Mouse (Mus musculus) hindbrain, embryonic 16.5 days (tissue): ENCODE measurements around the gene Nav2. TPM values are rescaled to one million over a fixed set of nuclear protein-coding genes. Genes with fewer than 3 reads are reported as not detected.

Experiments used
- ATAC-seq: fragments of 200-750 bp; cut with Nextera tagmentation; 2 replicates; pipeline ENCODE4 v1.8.0; 2017; ENCODE audit warnings: moderate TSS enrichment, moderate library complexity
- H3K27ac ChIP-seq: fragments of 300-500 bp; sonication (generic); 2 replicates; pipeline ENCODE4 v1.5.1; 2014; ENCODE audit warnings: low read depth, mild to moderate bottlenecking, control low read depth, low read length, moderate library complexity
- H3K27me3 ChIP-seq: fragments of 300-500 bp; sonication (generic); replicated peaks from 2 replicates; pipeline ENCODE4 v1.6.1; 2014; ENCODE audit warnings: low read length; ENCODE audit not compliant: control insufficient read depth, insufficient read depth
- H3K36me3 ChIP-seq: fragments of 300-500 bp; sonication (generic); 2 replicates; pipeline ENCODE4 v1.6.1; 2014; ENCODE audit warnings: mild to moderate bottlenecking, low read length, moderate library complexity, mixed read lengths; ENCODE audit not compliant: control insufficient read depth, insufficient read depth
- H3K4me1 ChIP-seq: fragments of 300-500 bp; sonication (generic); 2 replicates; pipeline ENCODE4 v1.6.1; 2014; ENCODE audit warnings: low read depth, low read length; ENCODE audit not compliant: control insufficient read depth, insufficient read depth
- H3K4me2 ChIP-seq: fragments of 300-500 bp; sonication (generic); 2 replicates; pipeline ENCODE4 v1.6.1; 2014; ENCODE audit warnings: mild to moderate bottlenecking, low read length, control low read depth, moderate library complexity
- H3K4me3 ChIP-seq: fragments of 300-500 bp; sonication (generic); 2 replicates; pipeline ENCODE4 v1.5.1; 2014; ENCODE audit warnings: mild to moderate bottlenecking, low read length, control low read depth, moderate library complexity
- H3K9ac ChIP-seq: fragments of 300-500 bp; sonication (generic); 2 replicates; pipeline ENCODE4 v1.6.1; 2014; ENCODE audit warnings: low read depth, mild to moderate bottlenecking, control low read depth, low read length, moderate library complexity
- H3K9me3 ChIP-seq: fragments of 300-500 bp; sonication (generic); 2 replicates; pipeline ENCODE4 v1.6.1; 2014; ENCODE audit warnings: mild to moderate bottlenecking, low read length, moderate library complexity; ENCODE audit not compliant: control insufficient read depth
- WGBS: fragments of 180-500 bp; shearing (Covaris S2); extraction: QIAGEN DNeasy Blood & Tissue Kit; methylation state at CpG from one replicate; pipeline ENCODE4 v1.1.7; 2014; 5-methylcytosine and 5-hydroxymethylcytosine counted together
- polyA plus RNA-seq: library from polyadenylated mRNA; unstranded; fragments of >200 nt; fragmentation: Nextera tagmentation; extraction: Ambion mirVana; gene quantifications from 2 replicates; pipeline ENCODE4 v1.2.1, GENCODE M21; 2015

The Nav2 gene
- polyA plus RNA-seq, 1 experiment from 2014 or later, result 27.9 TPM

GRCm38 (mm10) chr7:49241229-49241751 is 332.8 kb downstream of the Nav2 start:
- H3K36me3 ChIP-seq, result no peaks in the 10 kb centered on the region
- H3K27me3 ChIP-seq, result no peaks in the 10 kb centered on the region
- H3K9ac ChIP-seq, result no peak overlapping the region
- no peak overlapping the region for H3K27ac ChIP-seq
- H3K4me2 ChIP-seq, result no peak overlapping the region
- H3K4me1 ChIP-seq, result peaks cover 3% of the 10 kb centered on the region
- H3K9me3 ChIP-seq, result no peaks in the 10 kb centered on the region
- H3K4me3 ChIP-seq, result no peak overlapping the region
- WGBS, result 57% methylated on average over 3 of the region's 3 CpGs
- no peak for ATAC-seq

- peaks cover 10% of the 10 kb centered on the region for H3K4me1 ChIP-seq
- H3K4me3 ChIP-seq, result no peak overlapping the region
- no peak for ATAC-seq
Measured at GRCm38 (mm10) chr7:49242261-49242660, 333.7 kb downstream of the Nav2 start.

GRCm38 (mm10) chr7:49243079-49243478 is 334.6 kb downstream of the Nav2 start:
- Histone ChIP-seq H3K27ac (no peak overlapping the region), H3K4me1 (peaks cover 19% of the 10 kb centered on the region), H3K4me3 (no peak overlapping the region), H3K36me3 (no peaks in the 10 kb centered on the region), H3K9me3 (no peaks in the 10 kb centered on the region), H3K4me2 (no peak overlapping the region), H3K9ac (no peak overlapping the region), H3K27me3 (no peaks in the 10 kb centered on the region)
- 91% methylated on average over 4 of the region's 4 CpGs for WGBS
- ATAC-seq, result no peak

More at GRCm38 (mm10) chr7:49242261-49242660, 333.7 kb downstream of the Nav2 start:
- WGBS, result 48% methylated on average over 5 of the region's 5 CpGs
- no peak overlapping the region for H3K27ac ChIP-seq
- H3K36me3 ChIP-seq, result no peaks in the 10 kb centered on the region
- H3K27me3 ChIP-seq, result no peaks in the 10 kb centered on the region
- H3K4me2 ChIP-seq, result no peak overlapping the region
- H3K9me3 ChIP-seq, result no peaks in the 10 kb centered on the region
- H3K9ac ChIP-seq, result no peak overlapping the region

GRCm38 (mm10) chr7:49245537-49246239 is 337.2 kb downstream of the Nav2 start:
- no peaks in the 10 kb centered on the region for H3K36me3 ChIP-seq
- ATAC-seq, result peak; percentile 96
- peaks cover 42% of the 10 kb centered on the region for H3K4me1 ChIP-seq
- H3K4me2 ChIP-seq, result peak overlapping the region; percentile 86
- peak overlapping the region; percentile 86 for H3K27ac ChIP-seq
- peak overlapping the region; percentile 75 for H3K9ac ChIP-seq
- H3K27me3 ChIP-seq, result no peaks in the 10 kb centered on the region
- WGBS, result under 1% methylated on average over 68 of the region's 68 CpGs
- no peaks in the 10 kb centered on the region for H3K9me3 ChIP-seq
- peak overlapping the region; percentile 66 for H3K4me3 ChIP-seq

- ATAC-seq, result no peak
Measured at GRCm38 (mm10) chr7:49246240-49246578, 337.7 kb downstream of the Nav2 start.

GRCm38 (mm10) chr7:49246584-49247481 is 338.3 kb downstream of the Nav2 start:
- Histone ChIP-seq H3K4me2 (peak overlapping the region; percentile 86), H3K9me3 (no peaks in the 10 kb centered on the region), H3K4me3 (peak overlapping the region; percentile 66), H3K27me3 (no peaks in the 10 kb centered on the region), H3K4me1 (peaks cover 45% of the 10 kb centered on the region), H3K27ac (peak overlapping the region; percentile 86), H3K36me3 (no peaks in the 10 kb centered on the region), H3K9ac (peak overlapping the region; percentile 75)
- 2% methylated on average over 50 of the region's 50 CpGs for whole genome bisulfite sequencing
- ATAC-seq, result no peak

More at GRCm38 (mm10) chr7:49246240-49246578, 337.7 kb downstream of the Nav2 start:
- peak overlapping the region; percentile 66 for H3K4me3 ChIP-seq
- no peaks in the 10 kb centered on the region for H3K36me3 ChIP-seq
- peak overlapping the region; percentile 86 for H3K4me2 ChIP-seq
- peak overlapping the region; percentile 75 for H3K9ac ChIP-seq
- H3K9me3 ChIP-seq, result no peaks in the 10 kb centered on the region
- peaks cover 43% of the 10 kb centered on the region for H3K4me1 ChIP-seq
- H3K27ac ChIP-seq, result peak overlapping the region; percentile 86
- H3K27me3 ChIP-seq, result no peaks in the 10 kb centered on the region
- whole genome bisulfite sequencing, result under 1% methylated on average over 23 of the region's 31 CpGs

- Histone ChIP-seq H3K27me3 (no peaks in the 10 kb centered on the region), H3K9me3 (no peaks in the 10 kb centered on the region), H3K27ac (peak overlapping the region; percentile 86), H3K4me2 (peak overlapping the region; percentile 86), H3K4me1 (peaks cover 47% of the 10 kb centered on the region), H3K36me3 (no peaks in the 10 kb centered on the region), H3K9ac (peak overlapping the region; percentile 75), H3K4me3 (peak overlapping the region; percentile 66)
- 23% methylated on average over 8 of the region's 8 CpGs for WGBS
- peak; percentile 25 for ATAC-seq
Measured at GRCm38 (mm10) chr7:49247744-49248331, 339.3 kb downstream of the Nav2 start.

- no peak for ATAC-seq
- Histone ChIP-seq H3K4me1 (peaks cover 47% of the 10 kb centered on the region), H3K4me2 (peak overlapping the region; percentile 86), H3K27me3 (no peaks in the 10 kb centered on the region), H3K9ac (peak overlapping the region; percentile 75), H3K27ac (peak overlapping the region; percentile 86), H3K9me3 (no peaks in the 10 kb centered on the region), H3K4me3 (peak overlapping the region; percentile 66), H3K36me3 (no peaks in the 10 kb centered on the region)
- WGBS, result 29% methylated on average over 14 of the region's 14 CpGs
Measured at GRCm38 (mm10) chr7:49248333-49249086, 340.0 kb downstream of the Nav2 start.
